Mouse (Mus musculus): ENCODE data around the gene Pank1. TPM values are rescaled to one million over a fixed set of nuclear protein-coding genes. Genes with fewer than 3 reads are reported as not detected.

The Pank1 gene
- polyA plus RNA-seq, 1 experiment from 2014 or later, result 14.8 TPM

GRCm38 (mm10) chr19:34844760-34845159 is 34.5 kb downstream of the Pank1 start:
- no peaks in the 10 kb centered on the region for H3K9me3 ChIP-seq (replicated peaks; ENCODE audit: control insufficient read depth, low read length)
- H3K9ac ChIP-seq (ENCODE audit: low read length), result no peak overlapping the region
- peaks cover 42% of the 10 kb centered on the region for H3K4me1 ChIP-seq (ENCODE audit: control insufficient read depth, insufficient read depth, low read length)
- no peak for ATAC-seq (replicated peaks; ENCODE audit: extremely low read depth, insufficient read depth, low FRiP score)
- H3K27ac ChIP-seq (ENCODE audit: low read length), result no peak overlapping the region
- H3K4me3 ChIP-seq (ENCODE audit: low read length), result no peak overlapping the region
- H3K36me3 ChIP-seq (ENCODE audit: control insufficient read depth, insufficient read depth), result peaks cover 7% of the 10 kb centered on the region; the same call in 1 of the 2 replicates
- no peak overlapping the region for H3K4me2 ChIP-seq (ENCODE audit: low read depth, low read length)
- 62% methylated on average over 5 of the region's 5 CpGs for WGBS
- no peaks in the 10 kb centered on the region for H3K27me3 ChIP-seq (ENCODE audit: control insufficient read depth, insufficient read depth, low read length)

- peak overlapping the region; percentile 43; the same call in 1 of the 2 replicates for H3K4me2 ChIP-seq (ENCODE audit: low read depth, low read length)
Measured at GRCm38 (mm10) chr19:34844047-34844446, 35.2 kb downstream of the Pank1 start.

DNA sequence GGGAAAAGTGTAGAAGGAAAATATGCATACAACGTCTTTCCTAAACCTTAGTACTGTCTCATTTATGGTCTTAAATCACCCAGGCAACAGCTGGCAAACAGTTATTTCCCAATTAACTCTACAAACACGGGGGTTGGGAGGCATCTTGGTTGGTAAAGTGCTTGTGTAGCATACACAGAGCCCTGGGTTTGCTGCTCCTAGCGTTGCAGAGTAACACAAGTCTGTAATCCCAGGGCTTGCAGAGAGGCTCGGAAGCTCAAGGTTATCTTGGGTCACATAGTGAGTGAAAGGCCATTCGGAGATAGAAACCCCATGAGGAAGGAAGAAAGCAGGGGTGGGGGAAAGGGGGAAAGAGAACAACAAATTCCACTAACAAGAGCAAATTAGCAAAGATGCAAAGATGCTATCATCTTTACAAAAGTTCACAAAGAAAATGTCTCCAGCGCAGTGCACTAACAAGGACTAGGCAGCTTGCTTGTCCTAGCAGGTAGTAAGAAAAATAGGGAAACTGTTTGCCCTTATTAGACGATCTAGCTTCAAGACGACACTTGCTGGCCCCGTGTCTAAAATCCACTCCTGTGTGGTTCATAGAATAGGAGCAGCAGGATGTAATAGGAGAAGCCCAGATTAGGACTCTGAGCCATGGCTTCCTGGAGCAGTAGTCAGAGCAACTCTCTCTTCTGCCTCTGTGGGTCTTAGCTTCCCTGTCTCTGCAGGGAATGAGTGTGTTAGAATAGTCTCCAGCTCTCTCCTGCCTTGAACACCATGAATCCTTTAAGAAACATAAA is 37.3 kb downstream of the Pank1 start:
- H3K4me2 ChIP-seq (ENCODE audit: low read depth, low read length), result no peak overlapping the region
- peaks cover 40% of the 10 kb centered on the region for H3K4me1 ChIP-seq (ENCODE audit: control insufficient read depth, insufficient read depth, low read length)
- peaks cover 16% of the 10 kb centered on the region for H3K36me3 ChIP-seq (ENCODE audit: control insufficient read depth, insufficient read depth)
- ATAC-seq (replicated peaks; ENCODE audit: extremely low read depth, insufficient read depth, low FRiP score), result no peak
- 22% methylated on average over 9 of the region's 9 CpGs for WGBS
- H3K4me3 ChIP-seq (ENCODE audit: low read length), result no peak overlapping the region
- H3K9ac ChIP-seq (ENCODE audit: low read length), result peak overlapping the region; percentile 3; the same call in 1 of the 2 replicates
- no peaks in the 10 kb centered on the region for H3K27me3 ChIP-seq (ENCODE audit: control insufficient read depth, insufficient read depth, low read length)
- no peak overlapping the region for H3K27ac ChIP-seq (ENCODE audit: low read length)
- H3K9me3 ChIP-seq (replicated peaks; ENCODE audit: control insufficient read depth, low read length), result no peaks in the 10 kb centered on the region

More at GRCm38 (mm10) chr19:34844047-34844446, 35.2 kb downstream of the Pank1 start:
- peak overlapping the region; percentile 57 for H3K9ac ChIP-seq (ENCODE audit: low read length)
- peak overlapping the region; percentile 7; the same call in 1 of the 2 replicates for H3K27ac ChIP-seq (ENCODE audit: low read length)
- no peak for ATAC-seq (replicated peaks; ENCODE audit: extremely low read depth, insufficient read depth, low FRiP score)
- H3K36me3 ChIP-seq (ENCODE audit: control insufficient read depth, insufficient read depth), result peaks cover 10% of the 10 kb centered on the region
- H3K4me3 ChIP-seq (ENCODE audit: low read length), result peak overlapping the region; percentile 3; the same call in 1 of the 2 replicates
- 19% methylated on average over 9 of the region's 9 CpGs for WGBS
- H3K4me1 ChIP-seq (ENCODE audit: control insufficient read depth, insufficient read depth, low read length), result peaks cover 42% of the 10 kb centered on the region
- H3K9me3 ChIP-seq (replicated peaks; ENCODE audit: control insufficient read depth, low read length), result no peaks in the 10 kb centered on the region
- H3K27me3 ChIP-seq (ENCODE audit: control insufficient read depth, insufficient read depth, low read length), result no peaks in the 10 kb centered on the region

DNA sequence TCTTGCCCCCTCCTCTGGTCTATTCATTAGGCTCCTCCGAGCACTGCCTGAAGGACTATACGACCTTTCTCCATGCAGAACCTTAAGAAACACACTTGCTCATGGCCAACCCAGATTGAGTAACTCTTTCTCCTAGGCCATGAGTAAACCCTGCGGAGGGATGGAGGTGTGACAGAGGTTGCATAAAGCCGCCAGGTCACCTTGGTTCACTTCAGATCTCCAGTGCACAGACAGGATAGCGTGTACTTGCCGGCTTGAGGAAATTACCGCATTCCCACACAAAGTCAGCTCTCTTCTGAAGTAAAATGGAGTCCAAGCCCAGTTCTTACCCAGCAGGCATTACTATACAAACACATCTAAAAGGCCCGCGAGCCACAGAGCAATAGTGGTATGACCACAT is 40.6 kb downstream of the Pank1 start:
- peaks cover 16% of the 10 kb centered on the region for H3K36me3 ChIP-seq (ENCODE audit: control insufficient read depth, insufficient read depth)

GRCm38 (mm10) chr19:34831702-34832101 is 47.6 kb downstream of the Pank1 start:
- no peak overlapping the region for H3K4me3 ChIP-seq (ENCODE audit: low read length)
- H3K36me3 ChIP-seq (ENCODE audit: control insufficient read depth, insufficient read depth), result peaks cover 3% of the 10 kb centered on the region; the same call in 1 of the 2 replicates
- 89% methylated on average over 4 of the region's 4 CpGs for WGBS
- H3K4me2 ChIP-seq (ENCODE audit: low read depth, low read length), result no peak overlapping the region
- ATAC-seq (replicated peaks; ENCODE audit: extremely low read depth, insufficient read depth, low FRiP score), result no peak
- H3K27me3 ChIP-seq (ENCODE audit: control insufficient read depth, insufficient read depth, low read length), result no peaks in the 10 kb centered on the region
- H3K9ac ChIP-seq (ENCODE audit: low read length), result no peak overlapping the region
- H3K4me1 ChIP-seq (ENCODE audit: control insufficient read depth, insufficient read depth, low read length), result no peaks in the 10 kb centered on the region
- no peaks in the 10 kb centered on the region for H3K9me3 ChIP-seq (replicated peaks; ENCODE audit: control insufficient read depth, low read length)
- H3K27ac ChIP-seq (ENCODE audit: low read length), result no peak overlapping the region

More for the DNA sequence above, 40.6 kb downstream of the Pank1 start:
- no peak overlapping the region for H3K4me3 ChIP-seq (ENCODE audit: low read length)
- no peak for ATAC-seq (replicated peaks; ENCODE audit: extremely low read depth, insufficient read depth, low FRiP score)
- no peak overlapping the region for H3K4me2 ChIP-seq (ENCODE audit: low read depth, low read length)
- 95% methylated on average over 9 of the region's 9 CpGs for WGBS
- H3K4me1 ChIP-seq (ENCODE audit: control insufficient read depth, insufficient read depth, low read length), result peaks cover 15% of the 10 kb centered on the region
- no peak overlapping the region for H3K27ac ChIP-seq (ENCODE audit: low read length)
- no peaks in the 10 kb centered on the region for H3K27me3 ChIP-seq (ENCODE audit: control insufficient read depth, insufficient read depth, low read length)
- no peaks in the 10 kb centered on the region for H3K9me3 ChIP-seq (replicated peaks; ENCODE audit: control insufficient read depth, low read length)
- H3K9ac ChIP-seq (ENCODE audit: low read length), result no peak overlapping the region

GRCm38 (mm10) chr19:34827916-34828635 is 51.2 kb downstream of the Pank1 start:
- Histone ChIP-seq H3K27me3 (ENCODE audit: control insufficient read depth, insufficient read depth, low read length) (no peaks in the 10 kb centered on the region), H3K4me2 (ENCODE audit: low read depth, low read length) (no peak overlapping the region), H3K9ac (ENCODE audit: low read length) (no peak overlapping the region), H3K4me1 (ENCODE audit: control insufficient read depth, insufficient read depth, low read length) (no peaks in the 10 kb centered on the region), H3K9me3 (replicated peaks; ENCODE audit: control insufficient read depth, low read length) (no peaks in the 10 kb centered on the region), H3K27ac (ENCODE audit: low read length) (no peak overlapping the region), H3K4me3 (ENCODE audit: low read length) (no peak overlapping the region), H3K36me3 (ENCODE audit: control insufficient read depth, insufficient read depth) (peaks cover 3% of the 10 kb centered on the region; the same call in 1 of the 2 replicates)
- ATAC-seq (replicated peaks; ENCODE audit: extremely low read depth, insufficient read depth, low FRiP score), result no peak
- 81% methylated on average over 5 of the region's 5 CpGs for WGBS

DNA sequence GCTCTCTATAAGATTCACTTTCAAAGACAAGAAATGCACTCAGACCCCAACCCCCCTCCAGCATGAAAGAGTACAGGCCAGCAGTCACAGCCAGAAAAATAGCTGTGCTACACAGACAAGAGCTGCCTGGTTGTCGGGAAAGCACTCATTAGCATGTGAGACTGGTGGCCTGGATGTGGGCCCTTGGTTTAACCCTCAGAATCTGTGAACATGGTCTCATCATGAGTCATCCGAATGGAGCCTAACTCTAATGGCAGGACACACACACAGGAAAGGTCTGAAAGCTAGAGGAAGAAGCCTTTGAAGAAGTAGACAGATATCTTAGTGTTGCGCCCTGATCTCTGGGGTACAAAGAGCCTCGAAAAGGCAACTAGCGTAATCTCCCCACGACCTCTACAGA is 51.8 kb downstream of the Pank1 start:
- 72% methylated on average over 6 of the region's 6 CpGs for WGBS
- Histone ChIP-seq H3K9ac (ENCODE audit: low read length) (no peak overlapping the region), H3K9me3 (replicated peaks; ENCODE audit: control insufficient read depth, low read length) (no peaks in the 10 kb centered on the region), H3K4me3 (ENCODE audit: low read length) (no peak overlapping the region), H3K4me1 (ENCODE audit: control insufficient read depth, insufficient read depth, low read length) (no peaks in the 10 kb centered on the region), H3K27ac (ENCODE audit: low read length) (no peak overlapping the region), H3K36me3 (ENCODE audit: control insufficient read depth, insufficient read depth) (peaks cover 3% of the 10 kb centered on the region; the same call in 1 of the 2 replicates), H3K27me3 (ENCODE audit: control insufficient read depth, insufficient read depth, low read length) (no peaks in the 10 kb centered on the region), H3K4me2 (ENCODE audit: low read depth, low read length) (no peak overlapping the region)
- no peak for ATAC-seq (replicated peaks; ENCODE audit: extremely low read depth, insufficient read depth, low FRiP score)

- H3K4me3 ChIP-seq (ENCODE audit: low read length), result no peak overlapping the region
- peaks cover 3% of the 10 kb centered on the region; the same call in 1 of the 2 replicates for H3K36me3 ChIP-seq (ENCODE audit: control insufficient read depth, insufficient read depth)
- H3K9ac ChIP-seq (ENCODE audit: low read length), result no peak overlapping the region
- no peaks in the 10 kb centered on the region for H3K9me3 ChIP-seq (replicated peaks; ENCODE audit: control insufficient read depth, low read length)
- no peak for ATAC-seq (replicated peaks; ENCODE audit: extremely low read depth, insufficient read depth, low FRiP score)
- WGBS, result 60% methylated on average over 13 of the region's 13 CpGs
- H3K27me3 ChIP-seq (ENCODE audit: control insufficient read depth, insufficient read depth, low read length), result no peaks in the 10 kb centered on the region
- no peak overlapping the region for H3K4me2 ChIP-seq (ENCODE audit: low read depth, low read length)
- no peak overlapping the region for H3K27ac ChIP-seq (ENCODE audit: low read length)
- peaks cover 7% of the 10 kb centered on the region; the same call in 1 of the 2 replicates for H3K4me1 ChIP-seq (ENCODE audit: control insufficient read depth, insufficient read depth, low read length)
Measured at GRCm38 (mm10) chr19:34825946-34826655, 53.2 kb downstream of the Pank1 start.

Data from heart, embryonic 16.5 days (tissue).